Mouse (Mus musculus) CH12.LX (cell line): Measurements from ENCODE around the gene Zic5. TPM values are rescaled to one million over a fixed set of nuclear protein-coding genes. Genes with fewer than 3 reads are reported as not detected.

ENCODE experiments used
- DNase-seq: peaks from one replicate; pipeline ENCODE4 v3.0.0-alpha.2; 2013; ENCODE audit errors: extremely low read depth
- H3K27ac ChIP-seq: 2 replicates; pipeline ENCODE4 v1.5.1; 2012; ENCODE audit warnings: low read depth, mild to moderate bottlenecking, control low read depth, moderate library complexity; ENCODE audit not compliant: insufficient read depth
- H3K27me3 ChIP-seq: replicated peaks from 2 replicates; pipeline ENCODE3; 2012; ENCODE audit warnings: inconsistent platforms
- H3K36me3 ChIP-seq, 2 experiments: replicated peaks in 1 of 2; 2 replicates each; pipeline versions ENCODE3 to v1.6.1; 2012; ENCODE audit warnings: inconsistent platforms in 1 of 2, low read length in 1 of 2, mild to moderate bottlenecking in 1 of 2, mixed read lengths in 1 of 2, moderate library complexity in 1 of 2; ENCODE audit not compliant: control insufficient read depth in 1 of 2, insufficient read depth in 1 of 2
- H3K4me1 ChIP-seq, 2 experiments: 2 replicates each; pipeline ENCODE4 v1.6.1; 2012; ENCODE audit warnings: inconsistent platforms in 1 of 2, moderate library complexity in 1 of 2; ENCODE audit not compliant: insufficient read depth in 2 of 2, control insufficient read depth in 1 of 2
- H3K4me2 ChIP-seq: 2 replicates; pipeline ENCODE4 v1.6.1; 2012; ENCODE audit warnings: low read depth, mild to moderate bottlenecking, control low read depth; ENCODE audit not compliant: poor library complexity, insufficient read depth, severe bottlenecking
- H3K4me3 ChIP-seq, 3 experiments: fragments of 150-350 bp in 1 of 3; sonication (generic) in 1 of 3; replicated peaks in 1 of 3; 2 replicates each; pipeline versions ENCODE3 to v1.5.1; 2011 to 2012; ENCODE audit warnings: low read depth in 2 of 3, low read length in 2 of 3, mild to moderate bottlenecking in 2 of 3, moderate library complexity in 2 of 3, control low read depth in 1 of 3, improper control_type of control experiment in 1 of 3, inconsistent platforms in 1 of 3, mixed read lengths in 1 of 3; ENCODE audit not compliant: poor library complexity in 1 of 3
- H3K79me2 ChIP-seq: replicated peaks from 2 replicates; pipeline ENCODE4 v1.6.1; 2012; ENCODE audit warnings: mild to moderate bottlenecking, moderate library complexity; ENCODE audit not compliant: control insufficient read depth, poor library complexity, insufficient read depth, severe bottlenecking; ENCODE audit errors: extremely low read depth
- H3K9ac ChIP-seq: 2 replicates; pipeline ENCODE4 v1.6.1; 2012; ENCODE audit warnings: low read depth, mild to moderate bottlenecking, control low read depth, moderate library complexity; ENCODE audit not compliant: insufficient read depth
- H3K9me3 ChIP-seq: replicated peaks from 2 replicates; pipeline ENCODE3; 2012; ENCODE audit warnings: low read length, inconsistent platforms, mixed read lengths
- CHD1 ChIP-seq: IDR thresholded peaks from 2 replicates; pipeline ENCODE4 v1.6.1; 2012; ENCODE audit warnings: low read depth, low read length, improper control_type of control experiment, inconsistent platforms
- E2F4 ChIP-seq: IDR thresholded peaks from 2 replicates; pipeline ENCODE4 v1.6.1; 2011; ENCODE audit warnings: low read depth, low read length, improper control_type of control experiment; ENCODE audit not compliant: insufficient replicate concordance
- ELF1 ChIP-seq: IDR thresholded peaks from 2 replicates; pipeline ENCODE4 v1.6.1; 2014; ENCODE audit warnings: low read depth, mild to moderate bottlenecking, inconsistent platforms, low read length, improper control_type of control experiment
- EP300 ChIP-seq: IDR thresholded peaks from 2 replicates; pipeline ENCODE4 v1.6.1; 2011; ENCODE audit warnings: low read length, improper control_type of control experiment
- GABPA ChIP-seq: IDR thresholded peaks from 2 replicates; pipeline ENCODE4 v1.6.1; 2012; ENCODE audit warnings: low read depth, low read length, improper control_type of control experiment, inconsistent platforms; ENCODE audit not compliant: insufficient replicate concordance
- JUND ChIP-seq: conservative IDR thresholded peaks from 2 replicates; pipeline ENCODE4 v1.6.1; 2011; ENCODE audit warnings: low read depth, low read length, improper control_type of control experiment
- MAX ChIP-seq: IDR thresholded peaks from 2 replicates; pipeline ENCODE4 v1.6.1; 2011; ENCODE audit warnings: low read length, improper control_type of control experiment
- MAZ ChIP-seq: IDR thresholded peaks from 2 replicates; pipeline ENCODE4 v1.6.1; 2012; ENCODE audit warnings: low read depth, mild to moderate bottlenecking, inconsistent platforms, low read length, improper control_type of control experiment, moderate library complexity
- MYC ChIP-seq: IDR thresholded peaks from 2 replicates; pipeline ENCODE4 v1.6.1; 2011; ENCODE audit warnings: low read depth, mild to moderate bottlenecking, improper control_type of control experiment, low read length
- NELFE ChIP-seq: IDR thresholded peaks from 2 replicates; pipeline ENCODE4 v1.6.1; 2011; ENCODE audit warnings: low read depth, low read length, improper control_type of control experiment
- NRF1 ChIP-seq: IDR thresholded peaks from 2 replicates; pipeline ENCODE4 v1.6.1; 2014; ENCODE audit warnings: low read depth, mild to moderate bottlenecking, inconsistent platforms, low read length, improper control_type of control experiment, moderate library complexity
- PAX5 ChIP-seq: IDR thresholded peaks from 2 replicates; pipeline ENCODE4 v1.6.1; 2012; ENCODE audit warnings: low read length, inconsistent platforms, mixed read lengths
- RCOR1 ChIP-seq: conservative IDR thresholded peaks from 2 replicates; pipeline ENCODE4 v1.6.1; 2012; ENCODE audit warnings: low read depth, mild to moderate bottlenecking, inconsistent platforms, low read length, improper control_type of control experiment
- SIN3A ChIP-seq: IDR thresholded peaks from 2 replicates; pipeline ENCODE4 v1.6.1; 2012; ENCODE audit warnings: low read length, improper control_type of control experiment, inconsistent platforms
- TCF12 ChIP-seq: IDR thresholded peaks from 2 replicates; pipeline ENCODE4 v1.6.1; 2014; ENCODE audit warnings: low read depth, mild to moderate bottlenecking, inconsistent platforms, low read length, improper control_type of control experiment
- UBTF ChIP-seq: IDR thresholded peaks from 2 replicates; pipeline ENCODE4 v1.6.1; 2012; ENCODE audit warnings: low read depth, mild to moderate bottlenecking, inconsistent platforms, low read length, improper control_type of control experiment, moderate library complexity
- USF1 ChIP-seq: IDR thresholded peaks from 2 replicates; pipeline ENCODE4 v1.6.1; 2014; ENCODE audit warnings: low read depth, mild to moderate bottlenecking, inconsistent platforms, low read length, improper control_type of control experiment
- ZC3H11A ChIP-seq: IDR thresholded peaks from 2 replicates; pipeline ENCODE4 v1.6.1; 2012; ENCODE audit warnings: low read depth, mild to moderate bottlenecking, inconsistent platforms, low read length, improper control_type of control experiment
- ZMIZ1 ChIP-seq: IDR thresholded peaks from 2 replicates; pipeline ENCODE4 v1.6.1; 2012; ENCODE audit warnings: low read depth, mild to moderate bottlenecking, inconsistent platforms, low read length, improper control_type of control experiment
- ZNF384 ChIP-seq: IDR thresholded peaks from 2 replicates; pipeline ENCODE4 v1.6.1; 2012; ENCODE audit warnings: low read depth, low read length, improper control_type of control experiment, inconsistent platforms
- dilution Hi-C: fragments of 300-500 bp; cut with MboI; formaldehyde crosslinking; loops from 2 replicates; pipeline ENCODE4 v1.14.3; 2020; ENCODE audit warnings: low sequenced_read_pairs; ENCODE audit not compliant: extremely low pct_unique_long_range_greater_than_20kb, extremely low pct_ligation_motif_present
- in situ Hi-C: fragments of 300-500 bp; cut with MboI; formaldehyde crosslinking; loops from 3 replicates; pipeline ENCODE4 v1.14.3; 2019; ENCODE audit warnings: low sequenced_read_pairs, low pct_ligation_motif_present, low pct_unique_long_range_greater_than_20kb, mixed read lengths
- polyA plus RNA-seq: library from polyadenylated mRNA; unstranded; fragments of >175 nt; gene quantifications from 2 replicates; pipeline ENCODE4 v1.2.1, GENCODE M21; 2012; ENCODE audit warnings: low read depth; ENCODE audit not compliant: insufficient read length
- total RNA-seq, 2 experiments: library from RNA; depleted of rRNA; stranded (reverse); fragments of 300-350 nt in 1 of 2; fragments of >200 nt in 1 of 2; gene quantifications; 2 replicates each; pipeline ENCODE4 v1.2.3; 2012 to 2014

Zic5 gene
- total and polyA plus RNA-seq, 3 experiments: 1.3 to 9.1 (median 1.5) TPM

- H3K4me1 ChIP-seq: peaks cover 0 to 8% of the 10 kb centered on the region in 2 experiments; a peak in 1 of 4 replicates
- H3K9ac ChIP-seq: no peak overlapping the region
- no peak for TF ChIP-seq E2F4
- no peak overlapping the region for H3K27ac ChIP-seq
- DNase-seq: no peak
- no peak overlapping the region for H3K4me3 ChIP-seq
- peak overlapping the region; percentile 45; the same call in 1 of the 2 replicates for H3K4me2 ChIP-seq
- dilution Hi-C loops: no loop called here
- no peaks in the 10 kb centered on the region for H3K27me3 ChIP-seq
- no peaks in the 10 kb centered on the region for H3K79me2 ChIP-seq
- no peaks in the 10 kb centered on the region for H3K36me3 ChIP-seq
- in situ Hi-C loops: no loop called here
- no peaks in the 10 kb centered on the region for H3K9me3 ChIP-seq
These were observed 32.9 kb downstream of the Zic5 start for GRCm38 (mm10) chr14:122432558-122432957.

GRCm38 (mm10) chr14:122427654-122428053 lies 37.8 kb downstream of the Zic5 start:
- in situ Hi-C loops (no loop called here), dilution Hi-C loops (no loop called here)
- TF ChIP-seq USF1 (no peak), ZNF384 (no peak), MYC (no peak), PAX5 (no peak), MAZ (no peak), GABPA (no peak), RCOR1 (no peak), MAX (no peak), EP300 (no peak), JUND (no peak), CHD1 (no peak), ZMIZ1 (no peak), SIN3A (no peak), NRF1 (no peak), NELFE (no peak), UBTF (no peak), ELF1 (no peak), ZC3H11A (no peak), TCF12 (no peak)
- DNase-seq: no peak
- Histone ChIP-seq H3K36me3 (no peaks in the 10 kb centered on the region), H3K4me1 (0 out of 4 replicates have a peak, but pooled peaks cover 2 to 4% of the 10 kb centered on the region in 2 experiments), H3K9ac (no peak overlapping the region), H3K4me3 (no peak overlapping the region), H3K27ac (no peak overlapping the region), H3K27me3 (peaks cover 2% of the 10 kb centered on the region), H3K4me2 (no peak overlapping the region), H3K79me2 (no peaks in the 10 kb centered on the region), H3K9me3 (no peaks in the 10 kb centered on the region)
